Mouse (Mus musculus) brain, embryonic 14.5 days (tissue): ENCODE results near the gene Pde4d.

Source experiments
- CTCF ChIP-seq: fragments of 200-500 bp; IDR thresholded peaks from 2 replicates; pipeline ENCODE4 v1.5.1; 2012; ENCODE audit warnings: inconsistent platforms, mild to moderate bottlenecking, moderate library complexity, borderline replicate concordance; ENCODE audit not compliant: insufficient read depth, insufficient read length; ENCODE audit errors: extremely low read depth
- POLR2A ChIP-seq: fragments of 200-500 bp; IDR thresholded peaks from 2 replicates; pipeline ENCODE4 v1.6.1; 2012; ENCODE audit warnings: mild to moderate bottlenecking, inconsistent platforms, borderline replicate concordance; ENCODE audit not compliant: poor library complexity, insufficient read depth, insufficient read length, severe bottlenecking; ENCODE audit errors: extremely low read depth

DNA sequence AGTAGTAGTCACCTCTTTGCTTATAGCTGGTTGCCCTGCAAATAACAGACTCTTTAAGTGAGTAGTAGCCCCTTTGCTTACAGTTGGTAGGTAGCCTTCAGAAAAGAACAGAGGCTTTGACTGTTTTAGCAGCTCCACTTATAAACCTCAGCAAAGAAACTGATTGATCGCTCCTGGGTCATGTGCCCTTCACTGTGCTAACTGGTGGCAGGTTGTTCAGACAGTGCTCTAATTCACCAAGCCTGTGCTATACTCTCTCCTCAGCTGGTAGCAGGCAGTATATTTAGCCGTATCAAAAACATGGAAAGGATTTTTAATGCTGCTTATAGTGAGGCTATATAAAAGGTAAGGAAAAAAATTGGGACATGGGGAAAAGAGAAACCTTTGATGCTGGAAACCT is 370.7 kb downstream of the Pde4d start:
- TF ChIP-seq CTCF (no peak), POLR2A (no peak)
